Mouse (Mus musculus): Measurements from ENCODE around the gene Cyp2d22.

Gene Cyp2d22

DNA sequence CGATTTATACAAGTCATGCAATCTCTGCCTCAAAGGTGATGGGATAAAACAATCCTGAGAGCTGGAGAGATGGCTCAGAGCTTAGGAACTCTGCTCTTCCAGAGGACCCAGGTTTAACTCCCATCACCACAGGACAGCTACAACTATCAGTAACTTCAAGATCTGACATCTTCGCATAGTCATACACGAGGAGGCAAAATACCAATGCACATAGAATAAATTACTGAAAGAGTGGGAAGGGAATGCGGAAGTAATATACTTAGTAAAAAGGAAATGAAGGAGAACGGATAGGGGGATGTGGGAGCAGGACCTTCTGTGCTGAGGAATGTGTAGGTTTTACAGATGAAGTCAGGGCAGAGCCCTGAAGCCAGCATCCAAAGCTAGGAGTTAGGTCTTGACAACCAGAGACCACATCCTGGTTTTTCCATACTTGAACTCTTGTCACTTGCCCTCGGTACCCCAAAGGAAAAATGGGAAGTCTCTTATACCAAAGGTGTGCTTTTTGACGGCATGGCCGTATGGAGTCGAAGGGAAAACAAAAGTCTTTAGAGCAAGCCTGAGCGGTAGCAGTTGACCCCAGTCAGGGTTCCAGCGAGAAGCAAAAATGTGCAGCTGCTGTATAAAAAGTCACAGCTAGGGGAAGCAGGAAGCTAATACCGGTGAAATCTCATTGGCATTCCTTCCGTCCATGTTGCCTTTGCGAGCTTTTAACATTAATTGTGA is 33.3 kb downstream of the Cyp2d22 start:
- DNase-seq: no peak

DNA sequence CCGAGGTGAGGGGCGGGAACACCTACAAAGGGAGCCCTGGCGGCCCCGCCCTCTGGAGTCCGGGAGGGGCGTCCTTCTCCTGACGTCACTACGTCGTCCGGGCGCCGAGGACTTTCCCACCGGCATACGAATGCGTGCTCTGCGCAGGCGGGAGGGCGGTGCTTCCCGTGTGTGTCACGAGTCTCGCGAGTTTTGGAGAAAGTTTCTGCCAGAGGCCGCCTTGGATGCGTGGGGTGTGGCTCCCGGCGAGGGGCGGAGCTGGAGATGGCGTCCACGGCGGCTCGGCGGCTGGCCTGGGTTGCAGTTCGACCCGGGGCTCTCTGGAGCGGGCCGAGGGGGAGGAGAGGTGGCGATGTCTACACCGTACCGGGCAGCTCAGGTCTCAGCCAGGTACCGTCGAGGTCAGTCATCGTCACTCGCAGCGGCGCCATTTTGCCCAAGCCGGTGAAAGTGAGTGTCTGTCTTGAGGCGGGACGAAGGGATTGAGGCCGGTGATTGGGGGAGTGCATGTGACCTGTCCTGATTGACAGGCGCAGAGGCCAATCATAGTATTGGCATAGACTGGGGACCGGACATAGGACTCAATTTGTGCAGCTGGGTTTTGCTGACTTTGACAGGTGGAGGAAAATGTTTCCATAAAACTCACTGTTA is 34.1 kb downstream of the Cyp2d22 start:
- peak; percentile 97 to 98 for DNase-seq

DNA sequence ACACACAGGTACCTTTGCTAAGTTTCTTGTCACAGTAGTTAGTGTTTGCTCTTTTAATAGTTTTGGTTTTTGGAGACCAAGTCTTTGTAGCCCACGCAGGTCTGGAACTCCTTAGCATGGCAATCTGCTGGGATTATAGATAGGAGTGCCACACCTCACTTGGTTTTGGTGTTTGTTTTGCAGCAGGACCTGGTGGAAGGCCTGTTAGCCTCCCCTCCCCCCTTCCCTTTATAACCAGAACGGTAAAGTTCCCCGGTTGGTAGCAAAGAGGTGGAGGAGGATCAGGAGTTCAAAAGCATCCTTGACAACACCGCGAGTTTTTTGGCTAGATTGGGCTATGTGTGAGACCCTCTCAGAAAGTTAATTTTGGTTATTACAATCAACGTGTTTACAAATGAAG is 35.1 kb downstream of the Cyp2d22 start:
- no peak for DNase-seq

DNA sequence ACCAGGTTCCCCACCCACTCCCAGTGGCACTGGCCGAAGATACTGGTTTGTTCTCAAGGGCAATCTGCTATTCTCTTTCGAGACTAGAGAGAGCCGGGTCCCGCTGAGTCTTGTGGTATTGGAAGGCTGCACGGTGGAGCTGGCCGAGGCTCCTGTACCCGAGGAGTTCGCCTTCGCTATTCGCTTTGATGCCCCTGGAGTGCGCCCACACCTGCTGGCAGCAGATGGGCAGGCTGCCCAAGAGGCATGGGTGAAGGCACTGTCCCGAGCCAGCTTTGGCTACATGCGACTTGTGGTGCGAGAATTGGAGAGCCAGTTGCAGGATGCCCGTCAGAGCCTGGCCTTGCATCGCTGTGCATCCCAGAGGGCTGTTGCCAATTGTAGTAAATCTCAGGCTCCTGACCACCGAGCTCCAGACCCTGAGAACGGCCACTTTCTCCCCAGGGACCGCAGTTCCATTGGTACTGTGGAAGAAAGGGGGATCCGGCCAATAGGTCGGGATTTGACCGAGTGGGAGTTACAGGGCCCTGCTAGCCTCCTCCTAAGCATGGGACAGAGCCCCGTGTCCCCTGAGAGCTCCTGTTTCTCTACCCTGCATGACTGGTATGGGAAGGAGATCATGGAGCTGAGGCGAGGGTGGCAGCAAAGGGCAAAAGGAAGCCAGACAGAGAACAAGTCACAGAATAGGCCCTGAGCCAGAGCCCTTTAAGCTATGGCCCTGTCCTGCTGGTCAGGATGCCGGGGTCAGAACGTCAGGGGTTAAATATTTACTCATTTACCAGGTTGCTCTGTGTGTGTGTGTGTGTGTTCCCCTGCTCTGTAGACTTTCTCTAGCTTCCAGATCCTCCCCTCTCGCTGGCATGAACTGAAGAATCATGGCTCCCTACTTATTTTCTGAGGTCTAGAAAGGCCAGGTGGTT is 36.4 kb downstream of the Cyp2d22 start:
- no peak for DNase-seq

DNA sequence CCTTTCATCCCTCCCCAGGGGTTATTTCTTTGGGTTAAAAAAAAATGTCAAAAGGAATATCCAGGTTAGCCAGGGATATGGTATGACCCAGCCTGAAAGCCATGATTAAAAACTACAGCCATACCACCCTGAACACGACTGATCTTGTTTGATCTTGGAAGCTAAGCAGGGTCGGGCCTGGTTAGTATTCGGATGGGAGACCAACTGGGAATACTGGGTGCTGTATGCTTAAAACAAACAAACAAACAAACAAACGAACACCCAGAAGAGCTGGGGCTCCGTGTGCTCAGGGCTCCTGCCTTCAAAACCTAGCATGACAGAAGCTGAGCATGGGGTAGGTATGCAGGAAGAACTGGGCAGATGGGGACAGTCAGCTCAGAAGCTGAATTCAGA is 37.5 kb downstream of the Cyp2d22 start:
- no peak for DNase-seq

DNA sequence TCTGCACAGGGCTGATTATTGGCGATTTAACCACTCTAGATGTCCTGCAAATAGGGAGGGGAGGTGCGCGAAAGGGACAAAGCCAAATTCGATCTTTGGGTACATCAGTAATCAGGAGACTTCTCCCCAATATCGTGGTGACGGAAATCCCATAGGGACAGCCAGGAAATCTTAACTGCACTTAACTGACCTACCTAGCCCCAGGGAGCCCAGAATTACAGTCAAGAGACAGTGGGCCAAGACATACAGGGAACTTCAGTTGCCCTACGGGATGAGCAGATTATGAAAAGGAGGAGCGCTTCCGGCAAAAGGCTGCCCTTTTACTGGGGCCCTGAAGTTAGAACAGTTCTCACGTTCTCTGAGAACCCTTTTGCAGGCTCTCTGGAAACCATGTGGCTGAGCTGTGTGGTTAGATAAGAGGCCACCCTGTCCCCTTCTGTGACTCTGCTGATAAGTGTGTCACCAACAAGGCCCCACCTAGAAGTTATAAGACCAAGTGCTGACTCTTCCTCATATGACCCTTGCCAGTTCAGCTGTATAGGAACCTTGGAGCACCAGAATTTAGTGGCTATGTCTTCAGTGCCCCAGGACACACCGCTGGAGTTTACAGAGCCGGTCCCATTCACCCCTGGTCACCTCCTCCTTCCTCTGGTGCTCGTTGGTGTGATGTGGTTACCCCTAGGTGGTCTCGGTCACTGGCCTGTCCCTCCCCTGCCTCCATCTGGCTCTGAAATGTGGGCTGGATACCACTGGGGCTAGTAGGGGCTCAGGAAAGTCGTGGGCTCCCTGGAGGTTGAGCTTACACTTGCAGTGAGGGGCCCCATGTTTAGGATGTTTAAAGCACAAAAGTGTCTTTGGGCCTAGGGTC is 38.2 kb downstream of the Cyp2d22 start:
- DNase-seq: no peak

DNA sequence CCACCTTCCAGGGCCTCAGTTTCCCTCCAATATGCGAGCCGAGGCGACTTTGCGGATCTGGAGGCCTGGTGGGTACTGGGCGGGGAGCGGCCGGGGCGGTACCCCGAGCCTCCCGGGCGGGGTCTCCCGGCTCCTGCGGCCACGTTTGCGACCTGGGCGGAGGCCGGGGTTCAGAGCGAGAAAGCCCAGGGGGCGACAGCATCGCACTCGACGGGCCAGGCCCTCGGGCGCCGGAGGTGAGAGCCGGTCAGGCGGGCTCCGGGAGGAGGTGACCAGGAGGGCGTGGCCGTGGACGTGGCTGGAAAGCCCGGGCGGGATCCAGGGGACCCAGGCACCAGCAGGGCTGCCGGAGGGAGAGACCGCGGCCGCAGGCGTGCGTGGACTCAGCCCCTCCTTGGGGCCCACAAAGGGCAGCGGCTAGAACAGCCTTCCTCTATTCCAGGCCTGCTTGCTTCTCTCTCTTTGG is 39.0 kb downstream of the Cyp2d22 start:
- no peak for DNase-seq

DNA sequence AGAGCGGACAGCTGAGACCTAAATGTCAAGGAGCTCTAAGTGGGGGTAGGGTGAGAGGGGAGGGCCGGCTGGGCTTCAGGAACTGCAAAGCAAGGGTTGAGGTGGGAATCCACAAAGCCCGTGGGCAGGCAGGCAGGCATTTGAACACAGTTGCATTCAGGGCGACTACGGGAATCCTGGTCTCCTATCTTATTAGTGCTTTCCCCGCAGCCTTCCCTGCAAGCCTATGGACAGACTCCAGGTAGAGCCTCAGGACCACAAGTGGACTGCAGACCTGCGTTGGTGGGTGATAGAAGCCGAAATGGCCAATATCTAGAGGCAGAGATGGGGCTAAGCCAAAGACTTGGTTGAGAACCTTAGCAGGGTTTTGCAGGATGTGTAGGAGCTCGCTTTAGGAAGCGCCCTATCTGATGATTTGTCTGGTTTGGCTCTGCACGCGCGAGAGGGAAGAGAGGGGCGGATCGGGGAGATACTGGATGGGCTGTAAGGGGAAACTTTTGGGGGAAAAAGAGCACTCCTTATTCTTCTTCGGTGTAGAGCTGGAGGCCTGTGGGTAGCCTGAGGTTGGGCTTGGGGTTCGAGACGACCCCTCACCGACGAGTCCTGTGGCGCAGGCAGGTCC is 39.5 kb downstream of the Cyp2d22 start:
- DNase-seq: no peak

DNA sequence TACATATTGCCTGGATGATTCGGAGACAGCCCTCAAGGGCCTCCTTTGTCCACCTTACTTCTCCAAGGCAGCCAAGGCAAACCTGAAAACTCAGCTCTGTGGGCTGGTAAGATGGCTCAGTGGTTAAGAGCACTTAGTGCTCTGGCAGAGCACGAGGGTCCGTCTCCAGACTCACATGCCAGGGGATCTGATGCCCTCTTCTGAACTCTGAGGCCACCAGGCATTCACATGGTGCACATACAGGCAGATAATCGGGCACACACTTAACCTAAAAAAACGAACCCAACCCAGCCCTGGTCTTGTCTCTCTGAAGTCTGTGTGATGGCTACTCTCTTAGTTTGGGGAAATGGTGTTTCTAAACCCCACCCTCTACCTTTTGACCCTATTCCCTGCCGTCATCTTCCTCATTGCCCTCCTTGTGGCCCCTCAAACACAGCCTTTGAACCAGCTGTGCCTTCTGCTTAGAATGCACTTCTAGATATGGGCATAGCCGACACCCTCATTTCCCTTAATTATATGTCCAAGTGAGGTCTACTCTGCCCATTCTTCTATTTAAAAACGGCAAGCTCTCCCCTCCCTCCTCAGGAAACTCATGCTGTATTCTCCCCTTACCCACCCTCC is 40.3 kb downstream of the Cyp2d22 start:
- DNase-seq: no peak

DNA sequence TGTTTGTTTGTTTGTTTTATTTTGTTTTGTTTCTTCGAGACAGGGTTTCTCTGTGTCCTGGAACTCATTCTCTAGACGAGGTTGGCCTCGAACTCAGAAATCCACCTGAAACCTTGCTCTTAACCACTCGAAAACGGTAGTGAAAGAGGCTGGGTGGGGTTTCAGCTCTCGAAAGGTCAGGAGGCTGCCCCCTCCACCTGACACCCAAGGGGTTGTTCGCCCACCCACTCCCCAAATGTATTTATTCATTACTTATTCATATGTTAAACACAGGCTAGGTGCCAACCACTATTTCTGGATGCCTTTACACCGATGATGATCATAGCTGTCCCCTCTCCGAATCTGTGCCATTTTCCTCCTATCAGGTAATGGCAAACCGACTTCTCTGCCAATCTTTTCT is 40.9 kb downstream of the Cyp2d22 start:
- no peak for DNase-seq

DNA sequence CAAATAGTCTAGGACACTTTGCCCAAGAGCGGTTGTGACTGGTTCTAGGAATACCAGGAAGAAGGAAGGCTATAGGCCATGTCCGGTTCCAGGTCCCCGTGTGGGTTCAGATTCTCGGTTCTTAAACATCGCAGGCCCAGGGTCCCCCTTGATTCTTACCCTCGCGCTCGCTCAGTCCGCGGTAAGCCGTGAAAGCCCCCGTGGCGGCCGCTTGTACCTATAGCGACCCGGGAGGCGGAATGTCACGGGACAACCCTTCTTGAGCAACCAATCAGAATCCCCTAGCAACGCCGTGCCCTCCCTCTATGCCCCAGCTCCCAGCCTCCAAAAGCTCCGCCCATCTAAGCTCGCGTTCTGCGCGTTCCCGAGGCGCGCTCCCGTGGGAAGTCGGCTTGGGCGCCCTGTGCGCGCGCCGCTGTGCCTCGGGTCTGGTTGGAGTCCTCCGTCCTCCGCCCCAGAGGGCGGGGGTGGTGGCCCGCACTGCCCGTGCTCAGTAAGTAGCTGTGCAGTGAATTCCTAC is 41.4 kb downstream of the Cyp2d22 start, which contains the start of the genes Naga, Pheta2 and Smdt1:
TSS of gene Naga (minus strand) at position 333 of the 520 bp plus-strand sequence.
TSS of gene Pheta2 (plus strand) at position 350 of the 520 bp plus-strand sequence.
TSS of gene Smdt1 (plus strand) at position 367 of the 520 bp plus-strand sequence.
- DNase-seq: peak; percentile 97 to 98

DNA sequence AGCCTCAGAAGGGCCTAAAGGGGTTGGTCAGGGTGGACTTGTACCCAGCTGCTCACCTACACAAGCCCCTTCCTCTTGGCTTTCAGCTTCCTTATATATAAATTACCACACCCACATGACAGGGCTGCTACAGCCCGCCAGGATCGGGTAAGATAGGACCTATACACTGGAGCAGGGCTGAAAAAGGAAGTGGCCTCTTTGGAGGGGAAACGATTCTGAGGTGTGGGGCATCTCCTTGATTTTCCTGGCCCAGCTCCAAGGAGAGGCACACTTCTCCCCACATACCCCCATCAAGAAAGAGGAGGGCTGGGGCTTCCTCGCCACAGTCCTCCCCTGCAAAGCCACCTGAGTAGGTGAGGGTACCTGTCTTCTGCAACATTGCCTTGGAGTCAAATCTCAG is 42.2 kb downstream of the Cyp2d22 start:
- no peak for DNase-seq

DNA sequence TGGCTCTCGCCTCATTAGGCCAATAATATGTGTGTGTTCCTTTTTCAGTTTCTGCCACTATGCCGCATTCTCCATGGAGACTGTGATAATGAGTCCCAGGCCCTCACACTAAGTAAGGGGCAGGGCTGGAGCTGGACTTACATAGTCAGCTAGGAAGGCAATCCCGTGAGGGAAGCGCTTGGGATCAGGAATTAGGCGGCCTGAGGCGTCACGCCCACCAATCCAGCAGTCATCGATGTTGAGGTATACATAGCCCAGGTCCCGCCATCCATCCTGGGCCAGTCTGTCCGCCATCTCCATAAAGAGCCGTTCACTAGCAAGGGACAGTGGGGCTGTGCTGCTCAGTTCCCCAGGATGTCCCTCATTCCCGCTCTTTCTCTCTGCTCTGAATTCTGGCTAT is 43.4 kb downstream of the Cyp2d22 start:
- no peak for DNase-seq

DNA sequence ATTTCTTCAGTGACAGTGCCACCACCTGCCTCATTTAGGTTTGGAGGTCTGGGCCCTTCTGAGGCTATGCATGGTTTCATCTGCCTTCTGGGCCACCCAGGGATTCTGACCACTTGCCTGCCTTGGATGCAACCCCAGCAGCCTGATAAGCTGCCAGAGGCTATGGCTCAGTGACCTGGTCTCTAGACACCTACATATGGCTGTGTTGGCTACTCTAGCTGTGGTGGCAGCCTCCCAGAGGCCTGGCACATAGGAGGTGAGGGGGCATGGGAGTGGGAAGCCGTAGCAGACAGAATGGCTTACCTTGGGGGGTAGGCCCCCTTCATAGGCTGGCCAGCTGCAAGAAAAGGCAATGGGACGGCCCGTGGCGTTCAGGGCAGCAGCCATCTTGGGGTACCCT is 44.9 kb downstream of the Cyp2d22 start:
- peak; percentile 58 to 64 for DNase-seq

DNA sequence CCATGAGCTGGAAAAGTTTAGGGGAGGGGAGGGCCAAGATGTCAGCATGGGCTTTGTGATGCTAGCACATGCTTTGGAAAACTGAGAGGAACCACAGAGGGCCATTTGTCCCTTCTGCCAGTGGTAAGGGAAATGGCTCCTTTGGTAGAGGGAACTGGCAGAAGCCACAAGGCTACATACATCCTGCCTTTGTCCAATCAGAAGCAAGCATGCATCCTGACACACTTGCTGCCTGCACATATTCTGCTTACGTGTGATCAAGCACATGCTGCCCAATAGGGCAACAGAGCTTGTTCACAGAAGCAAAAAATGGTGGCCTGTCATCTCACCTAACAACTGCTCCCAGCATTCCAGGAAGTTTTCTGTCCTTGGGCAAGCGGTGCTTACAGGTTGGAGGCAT is 54.7 kb downstream of the Cyp2d22 start:
- no peak for DNase-seq

DNA sequence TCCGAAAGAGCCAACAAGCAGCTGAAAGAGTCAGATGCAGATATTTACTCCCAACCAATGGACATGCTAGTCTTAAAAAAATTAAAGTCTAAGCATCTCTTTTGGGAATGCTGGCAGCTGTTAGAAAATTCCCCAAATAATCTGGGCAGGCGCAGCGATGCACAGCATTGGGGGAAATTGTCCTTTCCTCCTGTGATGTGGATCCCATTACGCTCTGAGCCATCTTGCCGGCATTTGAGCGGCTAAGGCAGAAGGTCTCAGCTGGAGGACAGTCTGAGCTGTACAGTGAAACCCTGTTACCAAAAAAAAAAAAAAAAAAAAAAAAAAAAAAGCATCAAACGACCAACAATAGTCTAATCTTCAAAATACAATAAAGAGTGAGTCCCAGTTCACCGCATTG is 57.9 kb downstream of the Cyp2d22 start:
- DNase-seq: no peak

Data from cerebellum, adult 18-20 months (tissue).